Mouse (Mus musculus) layer of hippocampus, adult 9-10 months (tissue): Measurements from ENCODE around the gene Iqce.
A peak's percentile ranks its signal among the peaks of the same experiment; 100 is the strongest.

Experiments used
- DNase-seq: peaks from one replicate; pipeline ENCODE4 v3.0.0; 2022; ENCODE audit warnings: low spot score

Gene Iqce

DNA sequence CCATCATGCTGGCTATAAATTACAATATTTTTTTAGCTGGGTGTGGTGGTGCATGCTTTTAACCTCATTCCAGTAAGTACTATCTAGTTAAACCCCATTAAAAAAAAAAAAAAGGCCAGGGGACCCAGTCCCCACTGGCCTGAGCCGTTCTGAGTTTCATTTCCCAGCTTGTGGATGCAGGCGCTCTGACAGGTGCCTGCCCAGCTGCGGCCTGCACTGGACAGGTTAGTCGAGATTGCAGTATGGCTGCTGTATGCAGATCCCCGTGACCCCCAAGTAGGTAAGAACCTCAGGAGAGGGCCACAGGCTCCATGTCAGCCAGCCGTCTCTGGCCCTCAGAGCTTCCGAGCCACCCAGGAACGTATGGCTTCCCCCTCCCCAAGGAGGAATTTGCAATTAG is 40.8 kb downstream of the Iqce start:
- DNase-seq, result no peak

DNA sequence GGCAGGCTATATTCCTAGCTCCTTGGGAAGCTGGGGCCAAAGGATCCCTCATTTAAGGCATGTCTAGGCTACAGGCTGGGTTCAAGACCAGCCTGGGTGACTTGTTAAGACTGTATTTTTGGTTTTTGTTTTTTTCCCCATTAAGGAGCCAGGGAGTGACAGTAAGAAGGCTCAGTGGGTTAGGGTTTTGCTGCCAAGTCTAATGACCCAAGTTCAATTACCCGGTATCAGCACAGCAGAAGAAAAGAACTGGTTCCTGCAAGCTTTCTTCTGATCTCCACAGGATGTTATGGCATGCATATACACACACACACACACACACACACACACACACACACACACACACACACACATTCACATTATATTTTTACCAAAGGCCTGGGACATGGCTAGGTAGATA is 41.8 kb downstream of the Iqce start:
- no peak for DNase-seq

DNA sequence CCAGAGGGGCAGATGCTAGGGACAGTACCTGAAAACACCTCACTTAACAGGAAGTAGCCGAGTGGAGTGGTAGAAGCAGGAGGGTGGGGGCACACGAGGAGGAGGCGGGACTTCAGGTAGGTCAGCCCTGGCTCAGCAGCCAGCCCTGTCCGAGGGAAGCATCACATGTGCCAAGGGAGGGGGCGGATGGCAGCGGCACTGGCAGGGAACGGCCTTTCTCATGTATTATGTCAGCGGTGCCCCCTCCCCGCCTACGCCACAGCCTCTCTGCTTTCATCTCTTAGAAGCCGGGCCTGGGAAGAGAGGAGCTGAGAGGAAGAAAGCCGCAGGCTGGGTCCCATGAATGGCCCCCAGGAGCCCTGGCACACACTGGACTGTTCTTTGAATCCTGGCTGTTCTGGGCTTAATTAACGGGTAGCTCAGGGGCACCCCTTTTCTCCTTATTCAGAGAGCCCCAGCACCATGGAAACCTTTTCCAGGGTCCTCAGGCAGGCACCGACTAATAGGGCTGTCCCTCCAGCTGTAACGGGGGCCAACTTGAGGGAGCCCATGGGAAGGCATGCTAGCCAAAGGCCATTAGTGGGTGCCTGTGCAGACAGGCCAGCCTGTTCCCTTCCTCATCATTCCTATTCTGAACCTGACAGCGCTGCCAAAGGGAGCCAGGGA is 42.4 kb downstream of the Iqce start:
- no peak for DNase-seq

DNA sequence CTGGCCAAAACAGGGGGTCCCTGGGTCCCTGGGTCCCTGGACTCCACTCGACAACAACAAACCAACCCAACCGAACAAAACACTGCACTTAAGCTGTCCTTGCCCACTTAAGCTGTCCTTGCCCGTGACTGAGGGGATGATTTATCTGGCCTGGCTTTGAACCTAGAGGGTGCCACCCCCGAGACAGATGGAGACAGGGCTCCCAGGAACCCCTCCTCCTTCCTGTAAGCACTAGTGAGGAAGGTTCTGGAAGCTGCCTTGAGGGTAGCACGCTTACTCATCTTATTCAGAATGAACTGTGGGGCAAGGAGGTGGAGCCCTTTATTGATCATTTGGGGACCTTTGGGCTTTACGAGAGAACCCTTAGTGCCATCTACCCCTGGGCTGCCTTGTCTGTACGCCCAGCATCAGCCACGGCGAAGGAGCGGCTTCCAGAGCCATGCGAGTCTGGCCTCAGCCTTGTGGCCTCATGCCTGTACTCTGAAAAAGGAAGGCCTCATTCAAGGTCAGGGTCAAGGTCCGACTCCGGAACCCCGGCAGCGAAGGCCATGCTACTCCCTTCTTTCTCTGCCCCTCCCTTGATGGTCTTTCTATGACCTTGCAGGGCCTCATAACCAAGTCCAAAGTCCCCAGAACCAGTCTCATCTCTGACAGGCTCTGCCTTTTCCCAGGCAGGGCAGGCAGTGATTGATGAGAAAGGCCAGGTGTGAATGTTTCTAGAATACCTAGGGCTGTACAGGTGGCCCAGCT is 47.9 kb downstream of the Iqce start:
- DNase-seq, result no peak

DNA sequence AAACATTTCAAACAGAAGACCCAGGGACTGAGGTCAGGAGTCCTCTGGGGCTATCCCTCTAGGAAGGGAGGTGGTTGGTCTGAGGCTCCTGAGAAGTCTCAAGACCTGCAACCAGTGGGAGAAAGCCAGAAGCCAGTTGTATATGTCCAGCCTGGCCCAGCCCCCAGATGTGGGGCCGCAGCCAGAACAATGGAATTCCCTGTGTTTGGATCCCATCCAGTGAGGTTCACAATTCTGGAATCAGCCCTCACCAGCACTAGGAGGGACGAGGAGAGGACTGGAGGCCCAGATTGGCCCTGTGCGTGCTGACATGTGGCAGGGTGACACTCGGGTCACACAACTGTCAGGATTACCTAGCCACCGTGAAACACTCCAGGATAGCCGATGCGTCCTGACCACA is 49.6 kb downstream of the Iqce start:
- no peak for DNase-seq

DNA sequence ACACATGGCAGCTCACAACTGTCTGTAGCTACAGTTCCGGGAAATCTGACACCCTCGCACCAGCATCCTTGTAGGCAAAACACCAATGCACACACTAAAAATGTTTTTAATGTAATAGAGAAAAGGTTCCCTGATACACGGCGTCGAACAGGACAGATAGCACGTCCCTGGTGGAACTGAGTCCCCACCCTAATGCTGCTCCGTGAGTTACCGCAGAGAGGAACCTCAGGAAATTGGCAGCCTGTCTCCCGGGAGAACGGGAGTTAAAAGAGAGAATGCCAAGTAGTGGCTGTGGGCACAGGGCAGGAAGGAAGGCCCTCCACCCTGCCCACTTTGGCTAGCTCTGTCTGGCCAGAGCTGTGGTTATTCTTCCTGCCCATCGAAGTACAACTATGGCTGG is 50.9 kb downstream of the Iqce start:
- DNase-seq, result no peak

DNA sequence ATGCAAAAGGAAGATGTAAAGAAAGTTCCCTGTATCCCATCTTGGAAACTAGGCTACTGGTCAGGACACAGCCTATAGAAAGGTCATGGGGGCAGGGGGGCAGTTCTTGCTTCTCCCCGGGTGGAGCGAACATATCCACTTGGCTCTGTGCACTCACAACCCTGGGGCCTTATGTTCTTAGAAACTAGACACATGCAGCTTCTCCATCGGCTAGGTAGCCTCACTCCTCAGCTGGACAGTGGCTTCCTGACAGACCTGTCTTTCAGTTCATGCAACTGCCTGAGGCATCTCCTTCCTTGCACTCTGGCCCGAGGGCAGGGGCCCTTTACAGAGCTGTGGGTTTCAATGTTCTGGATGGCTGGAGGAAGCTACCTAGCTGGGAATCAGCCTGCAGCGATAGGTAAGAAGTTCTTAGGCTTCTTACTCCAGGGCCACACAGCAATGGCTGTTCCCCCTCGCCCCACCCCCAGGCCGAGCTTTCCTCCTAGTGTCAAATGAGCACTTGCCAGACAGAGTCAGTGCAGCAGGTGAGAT is 52.2 kb downstream of the Iqce start:
- no peak for DNase-seq

DNA sequence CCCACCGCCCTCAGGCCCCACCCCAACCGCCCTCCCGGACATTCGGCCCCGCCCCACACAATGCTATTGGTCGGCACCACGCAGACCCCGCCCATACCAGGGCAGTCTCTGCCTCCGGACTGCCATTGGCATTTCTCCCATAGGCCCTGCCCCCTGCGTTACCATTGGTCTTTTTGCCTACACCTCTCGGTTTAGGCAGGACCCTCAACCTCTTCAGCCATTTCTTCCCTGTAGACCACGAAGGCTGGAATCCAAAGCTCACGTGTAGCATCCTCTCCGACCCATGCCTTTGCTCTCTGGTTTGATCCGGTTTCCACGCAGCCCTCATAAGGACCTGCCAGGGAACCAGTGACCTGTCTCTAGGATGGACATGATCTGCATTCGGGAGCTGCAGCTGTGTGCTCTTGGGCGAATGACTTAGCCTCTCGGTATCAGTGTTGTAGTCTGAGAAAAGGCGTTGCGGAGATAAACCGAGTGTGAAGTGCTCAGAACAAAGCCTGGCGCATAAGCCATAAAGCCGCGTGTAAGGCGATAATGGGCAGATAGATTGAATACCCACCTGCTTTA is 53.0 kb downstream of the Iqce start:
- peak; percentile 88 for DNase-seq

DNA sequence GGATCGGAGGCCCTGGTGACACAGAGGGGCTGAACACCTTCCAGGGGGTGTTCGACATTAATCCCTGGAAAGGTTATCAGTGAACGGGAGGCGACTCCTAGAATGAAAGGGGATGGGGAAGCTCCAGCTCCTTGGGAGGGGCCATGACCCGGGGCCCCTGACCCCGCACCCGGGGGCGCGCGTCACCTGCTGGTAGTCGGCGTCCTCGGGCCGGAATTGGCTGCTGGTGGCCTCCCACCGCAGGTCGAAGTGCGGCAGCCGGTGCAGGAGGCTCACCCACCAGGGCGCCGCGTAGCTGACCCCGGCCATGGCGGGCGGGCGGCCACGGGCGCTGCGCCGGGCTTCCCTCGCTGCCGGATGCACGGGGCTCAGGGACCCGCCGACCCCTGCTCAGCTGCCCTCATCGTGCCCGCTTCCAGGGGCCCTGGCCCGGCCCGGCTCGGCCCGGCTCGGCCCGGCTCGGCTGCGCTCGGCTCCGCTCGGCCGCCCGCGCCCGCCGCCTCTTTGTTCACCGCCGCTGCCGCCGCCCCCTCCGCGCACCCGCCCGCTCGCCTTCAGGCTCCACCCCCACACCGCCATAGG is 53.6 kb downstream of the Iqce start, which contains the start of gene Ttyh3:
Gene Ttyh3, minus strand, starts transcription at position 513 of the 582 bp plus-strand sequence.
- DNase-seq, result no peak

DNA sequence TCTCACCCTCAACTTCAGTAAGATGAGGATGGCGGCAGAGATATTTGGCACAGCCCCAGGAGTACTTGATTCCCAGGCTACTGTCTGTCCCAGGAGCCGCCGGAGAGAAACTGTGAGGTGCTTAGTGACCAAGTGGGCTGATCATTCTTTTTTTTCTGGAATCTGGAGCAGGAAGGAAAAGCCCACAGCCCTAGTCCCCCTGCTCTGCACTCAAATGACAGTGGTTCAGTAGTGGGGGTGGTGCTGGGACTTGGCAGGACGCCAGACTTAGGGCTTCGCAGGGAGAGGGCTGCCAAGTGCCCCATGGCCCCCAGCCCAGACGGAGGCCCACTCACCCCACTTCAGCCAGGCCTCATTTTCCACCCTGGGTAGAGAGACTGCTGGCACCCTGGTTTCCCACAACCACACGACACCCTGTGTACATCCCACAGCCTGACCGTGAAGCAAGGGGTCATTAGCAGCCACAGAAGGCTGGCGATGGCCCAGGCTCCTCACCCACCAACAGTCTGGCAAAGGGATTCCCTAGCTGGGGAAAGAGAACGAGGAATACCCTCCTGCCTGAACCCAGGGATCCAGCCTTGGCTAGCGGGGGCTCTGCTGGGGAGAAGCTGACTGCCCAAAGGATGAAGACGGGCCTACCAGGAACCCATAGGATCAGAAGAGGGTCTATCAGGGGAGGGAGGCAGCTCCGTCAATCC is 54.2 kb downstream of the Iqce start:
- DNase-seq, result no peak

DNA sequence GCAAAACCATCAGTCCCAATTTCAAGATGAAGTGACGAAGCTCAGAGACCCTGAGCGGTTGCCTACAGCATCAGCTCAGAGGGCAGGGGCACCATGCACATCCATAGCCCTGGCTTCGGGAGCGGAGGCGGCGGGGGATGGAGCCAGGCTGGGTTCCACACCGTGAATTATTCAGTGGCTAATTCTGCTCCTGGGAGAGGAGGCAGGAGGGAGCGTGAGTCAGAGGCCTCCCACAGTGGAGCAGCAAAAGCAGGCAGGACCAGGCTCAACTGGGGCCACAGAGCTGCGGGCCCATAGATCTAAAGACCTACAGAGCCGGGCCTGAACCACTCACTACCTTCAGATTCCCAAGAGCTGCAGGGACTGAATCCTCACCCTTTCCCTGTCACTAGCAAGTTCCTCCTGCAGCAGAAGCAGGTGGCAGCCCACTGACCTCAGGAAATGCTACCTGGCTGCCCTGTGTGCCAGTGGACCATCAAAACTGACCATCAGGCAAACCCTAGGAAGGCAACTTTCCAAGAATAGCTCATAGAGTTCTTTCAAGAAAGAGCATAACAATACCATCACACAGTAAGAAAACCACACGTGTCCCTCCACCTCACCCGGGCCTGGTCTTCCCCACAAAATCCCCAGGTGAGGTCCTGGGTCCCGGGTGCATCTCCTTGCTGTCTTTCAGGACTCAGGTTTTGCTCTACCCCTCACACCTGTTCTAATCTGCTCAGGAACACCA is 55.0 kb downstream of the Iqce start:
- DNase-seq, result no peak

DNA sequence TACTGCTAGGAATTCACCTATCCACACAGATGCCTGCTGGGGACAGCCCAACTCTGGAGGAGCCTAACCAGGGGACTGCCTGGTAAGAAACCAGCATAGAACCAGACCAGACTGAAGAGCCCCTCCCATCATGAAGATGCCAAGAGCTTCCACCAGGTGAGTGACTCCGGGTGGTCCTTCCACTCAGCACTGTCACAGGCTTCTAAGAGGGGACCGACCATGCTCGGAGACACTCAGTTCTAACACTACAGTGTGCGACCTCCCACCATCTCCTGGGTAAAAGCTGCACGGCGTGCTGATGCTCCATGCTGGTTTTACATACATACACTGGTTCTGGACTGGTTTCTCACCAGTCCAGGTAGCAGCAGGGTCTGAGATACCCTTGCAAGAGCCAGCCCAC is 56.0 kb downstream of the Iqce start:
- no peak for DNase-seq

DNA sequence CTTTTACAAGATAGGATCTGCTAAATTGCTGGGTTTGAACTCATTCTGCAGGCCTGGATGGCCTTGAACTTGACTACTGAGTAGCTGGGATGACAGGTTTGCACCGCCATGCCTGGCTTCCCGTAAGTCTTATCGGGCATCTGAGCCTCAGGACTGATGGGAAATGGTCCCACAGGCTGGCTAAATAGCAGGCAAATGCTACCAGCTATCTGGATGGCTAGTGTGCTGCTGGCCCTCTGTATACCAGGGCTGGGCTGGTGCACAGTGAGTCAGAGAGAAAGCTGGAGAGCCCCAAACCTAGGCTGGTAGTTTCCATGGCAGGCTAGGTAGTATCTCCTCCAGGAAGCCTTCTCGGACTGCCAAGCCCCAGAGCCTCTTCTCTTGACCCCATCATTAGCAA is 56.7 kb downstream of the Iqce start:
- no peak for DNase-seq

DNA sequence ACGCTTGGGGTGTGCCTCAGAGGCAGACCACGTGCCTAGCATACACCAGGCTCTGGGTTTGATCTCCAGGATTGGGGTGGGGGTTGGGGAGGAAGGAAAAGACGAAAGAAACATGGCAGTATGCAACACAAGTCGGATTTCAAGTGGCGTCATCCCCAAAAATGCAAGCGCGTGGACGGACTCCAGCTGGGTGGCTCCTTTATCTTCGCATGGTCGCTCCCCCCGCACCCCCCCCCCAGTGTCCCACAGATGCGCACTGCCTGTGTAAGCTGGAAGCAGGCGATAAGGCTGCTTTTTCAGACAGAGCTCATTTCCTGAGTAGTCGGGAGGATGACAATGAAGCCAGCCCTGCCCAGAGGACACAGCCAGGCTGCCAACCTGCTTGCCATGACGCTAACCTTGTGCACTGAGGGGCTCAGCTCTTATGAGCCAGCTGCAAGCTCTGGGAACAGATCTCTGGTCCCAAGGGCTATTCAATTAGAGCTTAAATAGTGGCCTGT is 57.4 kb downstream of the Iqce start:
- DNase-seq, result no peak

DNA sequence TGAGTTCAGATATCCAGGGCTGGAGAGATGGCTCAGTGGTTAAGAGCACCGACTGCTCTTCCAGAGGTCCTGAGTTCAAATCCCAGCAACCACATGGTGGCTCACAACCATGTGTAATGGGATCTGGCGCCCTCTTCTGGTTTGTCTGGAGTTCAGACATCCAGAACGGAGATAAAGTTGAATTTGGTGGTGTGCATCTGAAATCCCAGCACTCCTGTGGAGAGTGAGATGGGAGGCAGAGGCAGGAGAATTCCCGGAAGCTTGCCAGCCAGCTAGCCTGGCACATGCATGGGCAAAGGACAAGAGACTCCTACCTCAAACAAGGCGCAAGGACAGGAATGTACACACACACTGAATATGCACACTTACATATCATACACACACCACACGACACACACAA is 57.9 kb downstream of the Iqce start:
- no peak for DNase-seq

DNA sequence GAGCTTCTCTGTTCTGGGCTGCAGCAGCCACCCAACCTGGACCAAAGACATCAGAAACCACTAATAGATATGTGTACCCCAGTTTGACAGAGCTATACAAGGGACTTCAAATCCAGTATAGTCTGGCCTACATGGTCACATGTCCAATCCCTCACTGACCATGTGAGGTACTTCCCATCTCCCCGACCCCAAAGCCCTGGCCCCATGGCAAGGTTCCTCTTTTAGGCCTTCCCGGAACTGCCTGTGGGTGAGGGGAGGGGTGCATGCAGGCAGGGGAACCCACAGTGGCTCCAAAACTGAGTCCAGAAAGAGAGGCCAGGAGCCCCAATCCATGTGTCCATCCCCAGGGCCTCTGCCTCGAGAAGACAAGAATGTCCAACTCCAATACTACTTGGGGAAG is 60.1 kb downstream of the Iqce start:
- DNase-seq, result no peak

DNA sequence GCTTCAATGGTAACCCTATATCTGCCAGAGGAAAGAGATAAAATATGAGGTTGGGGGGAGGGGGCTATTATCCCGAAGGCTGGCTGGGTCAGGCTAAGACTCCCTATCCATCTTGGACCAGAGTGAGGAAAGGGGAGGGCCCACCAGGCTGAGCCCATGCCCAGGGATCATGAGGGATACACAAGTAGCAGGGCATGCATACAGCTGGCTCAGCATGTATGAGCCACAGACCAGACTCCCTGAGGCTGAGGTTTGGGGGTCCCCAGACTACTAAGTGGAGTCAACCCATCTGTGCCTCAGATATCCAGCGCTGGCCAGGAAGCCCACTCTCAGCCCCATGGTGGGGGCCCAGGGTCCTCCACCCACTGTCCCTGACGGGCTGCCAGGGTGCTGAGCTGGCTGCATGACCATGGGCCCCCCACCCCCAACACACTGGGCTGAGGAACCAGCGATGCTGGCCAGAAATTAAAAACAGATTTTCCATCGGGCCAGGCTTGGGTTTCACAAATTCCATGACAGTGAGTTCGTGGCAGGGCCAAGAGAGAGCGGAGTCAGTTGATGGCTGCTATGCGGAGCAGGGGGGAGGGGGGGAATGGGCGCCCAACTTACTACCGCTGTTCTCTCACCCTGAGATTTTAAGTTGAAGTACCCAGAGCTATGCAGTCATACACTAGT is 60.8 kb downstream of the Iqce start:
- no peak for DNase-seq

DNA sequence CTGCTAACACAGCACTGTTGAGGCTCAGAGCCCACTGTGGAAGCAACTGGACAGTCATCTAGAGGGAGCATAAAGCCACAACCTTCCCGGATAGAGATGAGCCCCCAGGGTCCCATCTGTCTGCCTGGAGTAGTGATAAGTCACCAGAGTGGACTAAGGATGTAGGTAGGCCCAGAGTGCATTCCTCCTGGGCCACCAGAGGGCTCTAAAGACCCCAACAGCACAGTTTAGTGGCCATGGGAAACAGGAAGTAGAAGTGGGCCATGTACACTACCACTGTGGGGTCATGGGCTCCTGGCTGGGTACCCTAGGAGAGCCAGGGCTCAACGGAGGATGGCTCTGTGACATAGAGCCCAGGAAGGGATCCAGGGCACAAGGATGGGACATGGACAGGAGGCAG is 61.4 kb downstream of the Iqce start:
- no peak for DNase-seq

DNA sequence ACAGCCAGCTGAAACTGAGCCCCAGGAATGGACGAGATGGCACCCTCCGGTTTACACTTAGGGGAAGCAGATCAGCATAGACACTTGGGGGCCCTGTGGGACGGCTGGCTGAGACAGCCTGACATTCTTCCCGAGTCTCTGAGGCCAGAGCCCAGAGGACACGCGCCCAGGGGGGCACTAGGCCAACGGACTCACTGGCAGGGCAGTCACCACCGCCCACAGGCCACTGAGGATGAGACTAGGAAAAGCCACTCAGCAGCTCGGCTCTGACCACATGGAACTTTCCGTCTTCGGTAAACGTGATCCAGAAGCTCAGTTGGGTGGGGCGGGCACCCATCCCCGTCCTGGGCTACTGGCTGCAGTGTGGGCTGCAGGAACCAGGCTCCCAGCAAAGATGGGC is 62.3 kb downstream of the Iqce start:
- no peak for DNase-seq

DNA sequence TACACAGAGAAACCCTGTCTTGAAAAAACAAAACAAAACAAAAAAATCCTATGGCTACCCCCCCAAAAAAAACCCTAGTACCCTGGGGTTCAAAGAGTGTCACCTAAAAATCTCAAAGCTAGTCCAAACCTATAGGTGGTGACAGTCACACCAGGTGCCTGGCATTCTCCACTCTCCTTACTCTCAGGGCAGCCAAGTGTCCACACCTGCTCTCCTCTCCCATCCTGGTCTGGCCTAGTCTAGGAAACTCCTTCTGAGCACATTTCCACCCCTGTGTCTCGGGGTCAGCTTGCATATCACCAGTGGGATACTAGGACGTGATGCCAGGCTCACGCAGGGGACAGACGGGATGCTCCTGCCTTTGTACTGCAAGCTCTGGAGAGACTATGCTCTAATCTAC is 62.9 kb downstream of the Iqce start:
- no peak for DNase-seq

DNA sequence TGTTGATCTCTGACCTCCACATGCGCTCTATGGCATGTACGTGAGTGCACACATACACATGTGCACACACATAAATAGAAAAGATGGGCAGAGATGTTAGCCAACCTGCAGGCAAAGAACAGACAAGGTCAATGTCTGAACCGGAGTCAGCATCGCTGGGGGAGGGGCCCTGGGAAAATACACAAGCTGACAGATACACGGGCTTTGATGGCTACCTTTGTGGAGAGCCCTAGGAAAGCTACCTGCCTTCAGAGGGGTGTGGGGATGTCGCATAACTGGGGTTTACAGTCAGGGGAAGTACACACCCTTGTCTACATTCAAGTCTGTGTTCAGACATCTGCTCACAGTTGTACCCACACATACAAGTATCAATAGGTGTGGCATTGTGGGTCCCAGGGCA is 63.7 kb downstream of the Iqce start:
- DNase-seq, result no peak
